Mouse (Mus musculus): ENCODE results near the gene Sp2.

DNA sequence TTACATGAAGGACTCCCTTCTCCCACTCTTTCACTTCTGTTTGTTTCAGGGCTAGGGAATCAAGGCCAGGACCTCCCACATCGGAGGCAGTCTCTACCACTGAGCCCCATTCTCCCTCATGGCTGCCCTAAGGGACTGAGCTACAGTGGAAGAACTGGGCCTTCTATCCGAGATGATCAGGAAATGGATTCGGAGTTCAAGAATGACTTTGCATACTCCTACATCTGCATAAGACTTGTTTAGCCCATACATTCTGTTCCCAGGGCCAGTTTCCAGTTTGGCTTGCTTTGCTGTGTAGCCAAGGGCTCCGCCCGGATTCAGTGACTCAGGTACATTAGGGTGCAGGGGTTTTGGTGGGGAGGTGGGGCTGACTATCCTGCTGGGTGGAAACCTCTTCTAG is 2.7 kb downstream of the Sp2 start:
- TF ChIP-seq ZC3H11A (IDR thresholded peaks at IDR 0.05; ENCODE audit: borderline replicate concordance, low read depth, low read length) (no peak), CHD2 (IDR thresholded peaks at IDR 0.05; ENCODE audit: low read depth, low read length) (no peak), ZNF384 (IDR thresholded peaks at IDR 0.05; ENCODE audit: low read depth, low read length) (no peak), HCFC1 (IDR thresholded peaks at IDR 0.05; ENCODE audit: borderline replicate concordance, insufficient read depth, low read length) (no peak), MAFK (IDR thresholded peaks at IDR 0.05; ENCODE audit: insufficient read depth, low read depth, low read length) (no peak)

Data from ES-E14 (cell line).